Mouse (Mus musculus): ENCODE measurements around the gene Cd302.

Cd302 gene

DNA sequence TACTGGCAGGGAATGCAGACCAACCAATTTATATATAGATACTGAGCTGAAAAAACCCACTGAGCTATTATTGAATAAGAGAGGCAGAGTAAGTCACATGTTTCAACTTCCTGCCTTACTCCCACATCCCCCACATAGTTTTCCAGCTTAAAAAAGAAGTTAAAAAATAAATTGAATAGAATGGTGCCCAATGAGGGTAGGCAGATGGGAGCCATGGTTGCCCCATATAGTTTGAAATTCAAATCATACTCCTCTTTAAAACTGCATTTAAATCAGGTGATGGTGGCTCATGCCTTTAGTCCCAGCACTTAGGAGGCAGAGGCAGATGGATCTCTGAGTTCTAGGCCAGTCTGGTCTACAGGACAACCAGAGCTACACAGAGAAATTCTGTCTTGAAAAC lies 30.8 kb downstream of the Cd302 start:
- DNase-seq (ENCODE audit: low spot score), result no peak

DNA sequence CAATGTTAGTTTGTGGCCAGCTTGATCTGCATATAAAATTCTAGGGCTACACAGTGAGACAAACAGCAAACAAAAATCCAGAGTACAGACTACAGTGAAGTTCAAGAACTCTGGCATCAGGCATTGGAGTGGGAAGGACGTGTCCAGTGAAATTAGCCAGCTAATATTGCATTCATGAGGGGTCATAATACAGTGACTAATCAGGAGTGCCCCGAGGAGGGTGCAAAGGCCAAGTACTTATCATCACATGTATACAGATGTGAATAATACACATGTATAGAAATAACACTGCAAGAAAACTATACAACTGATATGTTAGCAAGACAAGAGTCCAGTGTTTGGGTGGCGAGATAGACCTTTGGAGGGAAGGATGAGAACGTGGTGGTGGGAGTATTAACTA lies 31.5 kb downstream of the Cd302 start:
- no peak for DNase-seq (ENCODE audit: low spot score)

GRCm38 (mm10) chr2:60234506-60234905 lies 49.8 kb downstream of the Cd302 start:
- DNase-seq (ENCODE audit: low spot score), result no peak

GRCm38 (mm10) chr2:60233147-60233546 lies 51.1 kb downstream of the Cd302 start:
- no peak for DNase-seq (ENCODE audit: low spot score)

GRCm38 (mm10) chr2:60230361-60230760 lies 53.9 kb downstream of the Cd302 start:
- no peak for DNase-seq (ENCODE audit: low spot score)

DNA sequence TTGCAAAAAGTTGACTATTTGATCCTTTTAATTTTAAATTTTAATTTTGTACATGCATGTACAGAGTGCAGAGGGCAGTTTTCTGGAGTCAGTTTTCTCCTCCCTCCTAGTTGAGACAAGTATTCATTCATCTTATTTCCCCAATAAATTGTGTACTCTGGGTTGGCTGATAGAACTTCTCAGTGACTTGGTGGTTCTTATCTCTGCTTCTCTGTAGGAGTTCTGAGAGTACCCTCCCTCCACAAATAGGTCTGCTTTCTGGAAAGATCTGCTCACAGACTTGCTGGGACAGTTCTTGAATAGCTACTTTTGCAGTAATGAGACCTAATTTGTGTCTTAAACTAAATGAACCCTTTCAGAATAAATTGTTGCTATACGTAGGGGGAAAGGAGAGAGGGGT lies 55.8 kb downstream of the Cd302 start:
- DNase-seq (ENCODE audit: low spot score), result no peak

- DNase-seq (ENCODE audit: low spot score), result no peak
Measured at GRCm38 (mm10) chr2:60223489-60223888, 60.8 kb downstream of the Cd302 start.

- DNase-seq (ENCODE audit: low spot score), result no peak
Measured at GRCm38 (mm10) chr2:60221954-60222353, 62.3 kb downstream of the Cd302 start.

- DNase-seq (ENCODE audit: low spot score), result no peak
Measured at GRCm38 (mm10) chr2:60221236-60221635, 63.1 kb downstream of the Cd302 start.

- no peak for DNase-seq (ENCODE audit: low spot score)
Measured at GRCm38 (mm10) chr2:60217620-60218019, 66.7 kb downstream of the Cd302 start.

DNA sequence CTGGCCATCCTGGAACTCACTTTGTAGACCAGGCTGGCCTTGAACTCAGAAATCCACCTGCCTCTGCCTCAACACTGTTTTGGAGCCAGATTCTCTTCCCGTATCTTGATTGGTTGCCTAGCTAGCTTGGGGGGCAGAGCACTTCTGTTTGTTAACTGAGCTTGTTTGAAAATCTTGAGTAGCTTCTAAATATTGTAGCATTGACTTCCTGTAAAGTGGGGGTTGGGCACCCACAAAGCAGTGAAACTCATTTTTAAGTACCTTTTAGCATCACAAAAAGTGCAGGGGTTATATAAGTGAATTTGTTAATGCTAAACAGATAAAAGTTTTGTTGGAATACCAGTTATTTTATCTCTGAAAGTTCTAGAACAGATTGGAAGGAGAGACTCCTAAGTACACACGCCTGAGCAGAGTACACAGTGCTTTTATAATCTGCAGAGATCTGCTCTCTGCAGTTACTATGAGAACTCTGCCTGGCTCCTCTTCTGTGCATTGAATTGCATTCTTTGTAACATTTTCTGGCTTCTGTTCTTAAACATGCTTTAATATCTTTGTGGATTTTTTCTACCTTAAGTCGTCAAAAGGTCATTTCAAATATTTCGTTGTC lies 67.6 kb downstream of the Cd302 start:
- no peak for DNase-seq (ENCODE audit: low spot score)

- no peak for DNase-seq (ENCODE audit: low spot score)
Measured at GRCm38 (mm10) chr2:60214683-60215082, 69.6 kb downstream of the Cd302 start.

DNA sequence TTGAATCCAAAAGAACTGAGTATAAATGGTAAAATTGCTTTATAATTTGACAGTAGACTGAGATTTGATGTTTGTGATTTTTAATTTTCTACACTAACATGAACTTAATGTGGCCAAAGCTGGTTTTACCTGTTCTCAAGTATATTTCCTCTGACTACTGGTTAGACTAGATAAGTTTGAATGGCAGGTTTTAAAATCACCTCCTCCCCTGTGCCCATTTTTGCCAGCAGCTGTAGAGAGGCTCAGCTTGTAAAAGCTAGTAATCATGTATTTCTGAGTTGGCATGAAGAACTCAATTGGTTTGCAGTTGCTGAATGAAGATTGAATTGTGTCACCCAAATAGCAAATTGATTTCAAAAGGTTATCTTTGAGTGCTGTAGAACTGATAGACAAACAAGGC lies 71.8 kb downstream of the Cd302 start:
- DNase-seq (ENCODE audit: low spot score), result no peak

GRCm38 (mm10) chr2:60210821-60211220 lies 73.5 kb downstream of the Cd302 start:
- DNase-seq (ENCODE audit: low spot score), result no peak

- peak; percentile 94 for DNase-seq (ENCODE audit: low spot score)
Measured at GRCm38 (mm10) chr2:60209703-60210651, 74.3 kb downstream of the Cd302 start, which contains the start of the genes Baz2b and March7. Baz2b (minus strand) TSS chr2:60209839. March7 (plus strand) TSS chr2:60209887.

GRCm38 (mm10) chr2:60209122-60209611 lies 75.1 kb downstream of the Cd302 start:
- peak; percentile 70 for DNase-seq (ENCODE audit: low spot score)

DNA sequence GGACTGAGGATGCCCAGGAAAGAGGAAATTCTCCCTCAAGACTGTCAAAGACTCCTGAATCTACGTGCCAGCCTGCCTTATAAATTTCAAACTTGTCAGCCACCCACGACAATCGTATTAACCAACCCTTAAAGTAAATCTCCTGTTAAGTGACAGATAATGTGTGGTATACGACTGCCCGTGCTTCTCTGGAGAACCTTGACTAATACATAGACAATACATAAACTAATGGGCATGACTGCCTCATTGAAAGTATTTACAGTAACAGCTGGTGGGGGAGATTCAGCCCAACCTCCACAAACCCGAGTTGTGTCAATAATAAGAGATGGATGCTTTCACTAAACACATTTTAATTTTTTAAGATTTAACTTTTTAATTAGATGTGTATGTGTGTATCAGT lies 78.5 kb downstream of the Cd302 start:
- DNase-seq (ENCODE audit: low spot score), result no peak

- no peak for DNase-seq (ENCODE audit: low spot score)
Measured at GRCm38 (mm10) chr2:60204162-60204561, 80.1 kb downstream of the Cd302 start.

DNA sequence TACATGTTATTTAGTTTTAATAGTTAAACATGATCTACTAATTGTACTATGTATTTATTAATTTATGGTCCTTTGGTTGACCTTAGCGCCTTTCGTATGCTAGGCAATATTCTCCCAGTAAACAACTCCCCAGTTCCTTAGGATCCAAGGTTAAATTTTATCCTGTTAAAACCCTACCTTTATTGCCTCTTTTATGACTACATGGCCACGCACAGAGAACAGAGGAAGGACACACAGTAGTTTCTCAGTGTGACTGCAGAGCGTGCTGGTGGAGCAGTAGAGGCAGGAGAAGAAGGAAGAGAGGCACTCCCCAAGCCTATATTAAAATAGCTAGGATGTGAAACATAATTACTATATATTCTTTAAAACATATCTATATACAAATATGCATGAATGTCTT lies 80.6 kb downstream of the Cd302 start:
- DNase-seq (ENCODE audit: low spot score), result no peak

DNA sequence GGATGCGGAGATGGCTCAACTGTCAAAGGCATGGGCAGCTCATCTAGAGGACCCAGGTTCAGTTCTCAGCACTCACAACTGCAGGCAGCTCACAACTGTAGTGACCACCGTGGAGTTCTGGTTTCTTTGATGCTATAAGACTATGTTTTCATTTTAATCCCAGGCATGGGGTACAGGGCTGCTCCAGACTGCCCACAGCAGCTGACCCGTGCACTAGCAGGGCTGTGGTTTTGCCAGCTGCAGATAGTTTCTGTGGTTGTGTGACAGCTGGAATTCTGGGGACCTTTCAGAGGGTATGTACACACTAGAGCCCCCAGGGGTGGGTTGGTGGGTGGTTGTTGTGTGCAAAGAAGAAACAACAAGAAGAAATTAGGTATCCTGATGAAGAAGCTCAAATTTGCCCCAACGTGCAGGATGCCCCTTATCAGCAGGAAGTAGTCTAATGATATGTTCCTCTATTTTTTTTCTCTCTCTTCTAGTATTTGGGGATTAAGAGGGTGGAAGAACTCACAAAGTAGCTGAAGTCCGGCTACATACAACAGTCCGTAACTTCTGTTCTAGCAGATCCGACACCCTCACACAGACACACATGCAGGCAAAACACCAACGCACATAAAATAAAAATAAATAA lies 81.3 kb downstream of the Cd302 start:
- no peak for DNase-seq (ENCODE audit: low spot score)

Data from testis, postnatal 10 days (tissue).